Mouse (Mus musculus): ENCODE measurements at regions not wholly inside any gene's neighbourhood (a gene's known extent, or its start where the extent isn't known, plus 50 kb on each side); places are given as distances from the start of the nearest gene placed in this dataset.
A peak's percentile ranks its signal among the peaks of the same experiment; 100 is the strongest.

DNA sequence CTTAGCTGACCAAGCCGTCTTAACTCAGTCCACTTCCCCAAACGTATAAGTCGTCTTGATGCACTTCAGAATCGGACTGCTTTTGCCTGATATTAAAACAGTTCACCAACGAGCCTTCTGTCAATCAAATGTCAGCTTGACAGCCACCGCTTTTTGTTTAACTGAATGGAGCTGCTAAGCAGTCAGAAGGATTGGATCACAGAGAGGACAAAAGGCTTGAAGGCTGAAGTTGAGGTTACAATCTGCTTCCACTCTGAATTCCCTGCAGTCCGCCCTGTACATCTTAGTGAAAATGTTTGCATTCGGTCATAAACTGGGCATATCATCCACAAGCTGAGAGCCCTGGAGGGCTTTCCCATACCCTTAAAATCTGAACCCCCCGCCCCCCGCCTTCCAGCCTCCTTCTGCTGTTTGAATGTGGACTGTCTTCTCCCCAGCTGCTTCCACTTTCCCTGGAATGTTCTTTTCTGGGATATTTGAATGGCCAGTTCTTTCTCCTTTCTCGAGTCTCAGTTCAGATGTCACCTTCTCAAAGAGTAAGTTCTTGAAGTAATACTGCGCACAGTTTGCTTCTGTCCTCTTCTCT, 217.0 kb downstream of the Hs3st3b1 start:
- no peak for DNase-seq
- intact Hi-C loops (cut with DNase I): no loop called here

GRCm38 (mm10) chr11:63706057-63706456, 216.0 kb downstream of the Hs3st3b1 start:
- DNase-seq: no peak
- intact Hi-C loops (cut with DNase I): no loop called here

GRCm38 (mm10) chr11:63707093-63707492, 215.0 kb downstream of the Hs3st3b1 start:
- intact Hi-C loops (cut with DNase I): no loop called here

GRCm38 (mm10) chr11:63708412-63708811, 213.7 kb downstream of the Hs3st3b1 start:
- intact Hi-C loops (cut with DNase I): no loop called here
- peak; percentile 29 to 33 for DNase-seq

More at GRCm38 (mm10) chr11:63707093-63707492, 215.0 kb downstream of the Hs3st3b1 start:
- DNase-seq: no peak

DNA sequence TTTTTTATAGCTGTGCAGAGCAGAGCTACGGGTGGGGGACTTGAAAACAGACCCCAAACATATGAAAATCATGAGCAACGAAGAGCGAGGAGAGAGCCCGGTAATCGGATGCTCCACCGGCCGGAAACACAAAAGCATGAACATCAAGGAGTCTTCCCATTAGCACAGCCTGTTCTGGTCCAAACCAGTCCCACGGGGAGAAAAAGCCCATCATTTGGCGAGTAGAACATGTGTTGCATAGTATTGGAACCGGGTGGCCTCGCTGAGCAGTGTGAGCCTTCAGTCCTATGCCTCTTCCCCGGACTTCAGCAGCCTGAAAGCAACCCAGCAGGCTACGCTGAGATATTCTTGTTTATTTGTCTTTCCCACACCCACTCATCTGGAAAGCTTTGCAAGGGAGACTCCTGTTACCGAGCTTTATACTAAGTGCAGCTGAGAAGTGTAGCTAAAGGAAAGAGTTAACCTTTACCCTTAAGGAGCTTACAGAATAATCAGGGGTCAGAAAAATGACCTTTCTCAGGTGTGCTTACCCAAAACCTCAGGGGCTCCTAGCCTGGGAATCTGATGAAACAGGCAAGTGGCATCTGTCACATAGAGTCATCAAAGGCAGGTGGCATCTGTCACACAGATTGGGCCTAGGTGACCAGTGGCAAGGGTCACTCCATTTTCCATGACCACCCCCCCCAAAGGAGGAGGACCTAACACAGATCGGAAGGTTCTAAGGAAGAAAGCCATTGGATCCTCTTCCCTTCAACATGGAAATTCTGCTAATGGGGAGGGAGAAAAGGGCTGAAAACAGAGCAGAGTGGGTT, 209.8 kb downstream of the Hs3st3b1 start:
- intact Hi-C loops (cut with DNase I): no loop called here
- no peak for DNase-seq

DNA sequence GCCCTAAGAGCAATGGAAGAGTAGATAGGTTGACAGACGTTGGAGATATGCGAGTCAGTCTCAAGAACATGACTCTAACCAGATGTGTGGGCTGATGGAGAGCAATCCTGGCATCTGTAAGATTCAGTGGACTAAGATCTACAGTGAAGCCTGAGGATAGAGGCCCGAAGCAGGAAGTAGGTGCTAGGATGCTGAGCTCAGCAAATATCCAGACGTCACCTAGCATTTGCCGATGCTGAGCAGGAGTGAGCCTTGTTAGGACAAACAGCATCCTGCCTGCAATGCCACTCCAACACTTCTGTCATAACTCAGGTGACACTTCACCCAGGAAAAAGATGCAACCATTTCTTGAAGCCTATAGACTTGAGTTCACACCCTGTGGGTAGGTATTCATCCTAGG, 199.8 kb downstream of the Hs3st3b1 start:
- no peak for DNase-seq
- intact Hi-C loops (cut with DNase I): no loop called here

- peak; percentile 8 to 18 for DNase-seq
- intact Hi-C loops (cut with DNase I): no loop called here
These were observed 191.2 kb downstream of the Hs3st3b1 start for GRCm38 (mm10) chr11:63730880-63731279.

DNA sequence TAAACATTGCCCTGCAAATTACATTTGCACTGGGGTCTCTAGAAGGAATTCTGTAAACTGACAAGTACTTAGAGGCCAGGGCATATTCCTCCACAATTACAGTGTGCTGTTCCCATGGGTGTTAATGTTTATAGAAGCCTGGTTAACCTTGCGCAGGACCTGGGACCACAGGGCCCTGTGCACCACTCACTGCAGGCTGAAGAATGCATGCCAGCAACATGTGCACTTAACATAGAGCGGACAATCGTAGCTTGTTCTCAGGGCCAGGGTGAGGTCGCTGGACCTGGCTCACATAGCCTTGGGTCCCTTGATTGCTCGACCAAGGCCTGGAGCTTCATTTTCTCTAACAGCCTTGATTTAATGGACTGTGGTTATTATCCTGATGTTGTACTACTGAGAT, 168.8 kb downstream of the Hs3st3b1 start:
- intact Hi-C loops (cut with DNase I): no loop called here
- no peak for DNase-seq

- DNase-seq: no peak
- intact Hi-C loops (cut with DNase I): no loop called here
These were observed 167.3 kb downstream of the Hs3st3b1 start for GRCm38 (mm10) chr11:63754826-63755225.

- no peak for DNase-seq
- intact Hi-C loops (cut with DNase I): no loop called here
These were observed 163.8 kb downstream of the Hs3st3b1 start for GRCm38 (mm10) chr11:63758313-63758712.

DNA sequence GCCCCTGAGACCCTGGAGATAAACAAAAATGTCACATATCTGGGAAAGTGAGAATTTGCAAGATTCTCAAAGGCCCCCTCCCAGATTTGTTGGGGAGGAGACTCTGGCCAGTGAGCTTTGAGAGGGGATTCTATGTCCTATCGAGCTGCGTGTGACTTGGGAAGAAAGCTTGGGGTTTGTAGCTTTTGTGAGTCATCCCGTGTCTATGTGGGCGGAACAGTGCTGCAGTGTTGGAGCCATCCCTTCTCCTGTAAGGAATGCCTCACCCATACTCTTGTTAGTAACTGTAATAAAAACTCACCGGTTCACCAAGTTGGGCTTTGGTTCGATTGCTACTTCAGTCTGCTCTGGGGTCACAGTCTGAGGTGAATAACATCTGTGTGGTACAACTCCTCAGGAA, 160.5 kb downstream of the Hs3st3b1 start:
- intact Hi-C loops (cut with DNase I): no loop called here
- no peak for DNase-seq

GRCm38 (mm10) chr11:63767631-63768250, 154.3 kb downstream of the Hs3st3b1 start:
- no peak for DNase-seq
- intact Hi-C loops (cut with DNase I): no loop called here

- intact Hi-C loops (cut with DNase I): no loop called here
- no peak for DNase-seq
These were observed 152.4 kb downstream of the Hs3st3b1 start for GRCm38 (mm10) chr11:63769738-63770137.

DNA sequence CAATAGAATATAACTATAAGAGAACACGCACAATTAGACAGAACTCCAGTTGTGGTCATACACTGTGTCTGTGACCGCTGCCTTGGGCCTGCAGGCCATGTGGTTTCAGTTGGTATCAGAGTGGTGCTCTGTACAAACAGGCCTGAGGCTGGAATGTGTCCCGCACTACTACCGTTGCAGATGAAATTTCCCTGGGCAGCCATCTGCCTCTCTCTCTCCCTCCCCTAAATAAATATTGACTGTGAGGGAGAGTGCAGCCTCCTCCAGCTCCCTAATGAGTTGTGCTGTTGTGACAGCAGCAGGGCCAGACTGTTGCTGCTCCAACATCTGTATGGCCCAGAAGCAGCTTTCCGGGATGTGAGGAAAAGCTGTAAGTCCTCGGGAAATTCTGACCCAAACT, 146.7 kb downstream of the Hs3st3b1 start:
- DNase-seq: no peak
- intact Hi-C loops (cut with DNase I): no loop called here

DNA sequence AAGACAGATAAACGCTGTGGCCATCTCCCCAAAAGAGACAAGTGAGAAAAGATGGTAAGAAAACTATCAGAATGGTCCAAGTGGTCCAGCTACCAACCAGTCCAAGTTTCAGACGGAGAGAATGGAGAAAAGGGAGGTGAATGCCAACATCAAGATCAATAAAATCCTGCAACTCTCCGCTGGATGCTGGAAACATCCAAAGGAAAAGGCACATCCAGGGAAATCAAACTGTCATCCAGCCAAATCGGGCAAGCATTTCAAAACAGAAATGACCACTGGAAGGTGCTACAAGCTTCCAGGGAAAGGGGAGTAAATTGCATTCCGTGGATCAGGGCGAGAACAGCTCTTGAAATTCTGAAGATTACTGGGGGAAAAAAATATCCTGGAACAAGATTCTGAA, 142.7 kb downstream of the Hs3st3b1 start:
- intact Hi-C loops (cut with DNase I): no loop called here
- no peak for DNase-seq

- DNase-seq: no peak
- intact Hi-C loops (cut with DNase I): loop anchor here (10.0 kb wide), 1 partner anchor 377 kb away; no protein-coding TSS in a partner anchor
These were observed 139.8 kb downstream of the Hs3st3b1 start for GRCm38 (mm10) chr11:63781967-63782915.

DNA sequence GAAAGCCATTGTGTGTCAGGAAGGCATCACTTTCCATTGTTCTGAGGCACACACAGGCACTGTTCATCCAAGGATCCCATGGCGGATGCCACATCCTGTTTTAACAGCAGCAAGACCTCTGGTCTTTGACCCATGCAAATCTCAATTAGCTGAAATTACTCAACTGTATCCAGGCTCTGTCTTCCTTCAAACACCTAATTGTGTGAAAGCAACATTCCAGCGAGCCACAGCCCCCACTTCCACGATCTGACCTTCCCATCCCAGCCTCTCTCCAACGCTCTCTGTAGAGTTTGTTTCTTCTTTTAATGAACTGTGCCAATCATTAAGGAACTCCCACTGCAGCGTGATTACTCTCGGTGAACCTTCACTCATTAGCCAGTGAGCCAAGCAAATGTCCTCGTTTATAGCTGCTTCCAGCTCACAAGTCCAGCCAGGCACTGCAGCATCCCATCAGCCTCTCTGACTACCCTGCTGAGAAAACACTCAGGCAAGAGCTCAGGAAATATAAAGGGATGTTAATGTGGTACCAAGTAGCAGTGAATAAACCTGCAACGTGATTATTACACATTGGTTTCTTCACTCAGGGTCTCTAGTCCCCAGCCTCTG, 136.7 kb downstream of the Hs3st3b1 start:
- DNase-seq: no peak
- intact Hi-C loops (cut with DNase I): loop anchor here (10.0 kb wide), 1 partner anchor 381 kb away; no protein-coding TSS in a partner anchor

DNA sequence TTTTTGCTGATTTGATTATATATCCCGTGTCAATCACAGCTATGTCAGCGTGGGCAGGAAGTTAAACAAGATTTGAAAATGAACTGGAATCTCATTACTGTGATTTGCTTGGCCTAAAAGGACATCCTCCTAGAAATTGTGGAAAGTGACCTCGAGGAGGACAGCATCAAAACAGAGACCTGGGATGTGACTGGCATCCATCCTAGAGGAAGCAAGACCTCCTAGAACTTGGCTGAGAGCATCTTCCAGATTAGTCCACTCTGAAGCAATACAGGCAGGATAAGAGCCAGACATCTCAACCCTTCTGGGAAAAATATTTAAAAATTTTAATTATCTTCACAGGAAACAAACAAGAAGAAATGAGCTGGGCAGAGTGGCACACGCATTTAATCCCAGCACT, 136.1 kb downstream of the Hs3st3b1 start:
- intact Hi-C loops (cut with DNase I): loop anchor here (10.0 kb wide), 1 partner anchor 381 kb away; no protein-coding TSS in a partner anchor
- no peak for DNase-seq

DNA sequence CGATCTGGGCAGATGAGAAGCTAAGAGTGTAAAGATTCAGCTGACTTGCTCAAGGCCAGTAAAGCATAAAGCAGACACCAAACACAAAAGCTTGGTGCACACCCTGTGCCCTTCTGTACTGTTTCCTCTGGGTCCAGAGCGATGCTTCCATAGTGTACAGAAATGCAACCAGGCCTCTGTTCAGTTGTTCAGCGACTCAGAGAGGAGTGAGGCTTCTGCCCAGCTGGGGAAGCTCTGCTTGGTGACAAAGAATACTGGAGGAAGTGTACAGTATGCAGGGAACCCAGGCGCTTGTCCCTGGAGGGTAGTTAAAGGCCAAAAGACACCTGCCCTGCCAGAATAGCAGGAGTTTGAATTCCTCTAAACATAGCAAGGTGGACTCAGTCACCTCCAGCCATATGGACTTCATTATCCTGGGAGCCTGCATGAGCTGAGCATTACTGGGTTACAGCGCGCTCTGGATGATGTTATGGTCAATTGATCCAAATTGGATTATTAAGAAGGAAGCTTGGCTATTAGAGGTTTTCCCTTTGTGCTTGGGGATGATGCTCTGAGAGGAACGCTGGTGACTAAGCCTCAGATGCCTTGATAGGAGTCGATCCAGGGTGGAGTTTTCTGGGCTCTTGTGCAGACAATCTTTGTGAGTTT, 132.5 kb downstream of the Hs3st3b1 start:
- intact Hi-C loops (cut with DNase I): loop anchor here (10.0 kb wide), 1 partner anchor 385 kb away; no protein-coding TSS in a partner anchor
- no peak for DNase-seq
